Mouse (Mus musculus): Measurements from ENCODE around the gene Ly6g. TPM values are rescaled to one million over a fixed set of nuclear protein-coding genes. Genes with fewer than 3 reads are reported as not detected.
"Not testable (repeated sequence)": the region's sequence is repeated elsewhere in the genome, so short reads cannot be mapped to it uniquely, and the experiment has no call there.

Ly6g gene
- not detected for polyA plus RNA-seq (2021)

- no peaks in the 10 kb centered on the region for H3K27me3 ChIP-seq
- ATAC-seq (no peak), DNase-seq (ENCODE audit: low read depth, low spot score) (no peak)
- ChIA-PET POLR2A (no interaction called here), CTCF (no interaction called here)
- no peak for TF ChIP-seq CTCF (IDR thresholded peaks at IDR 0.05)
- in situ Hi-C loops (cut with MboI; ENCODE audit: low pct_unique_long_range_greater_than_20kb) = no loop called here
Measured at GRCm38 (mm10) chr15:75154940-75155339, at the start of gene Ly6g. Gene Ly6g, plus strand, starts transcription at chr15:75155240.

GRCm38 (mm10) chr15:75110424-75110823 lies 44.6 kb upstream of the Ly6g start:
- DNase-seq (ENCODE audit: low read depth, low spot score); H3K27me3 ChIP-seq; POLR2A ChIA-PET; ATAC-seq; CTCF ChIA-PET; in situ Hi-C loops (cut with MboI; ENCODE audit: low pct_unique_long_range_greater_than_20kb): not testable (repeated sequence)

GRCm38 (mm10) chr15:75111861-75112630 lies 43.0 kb upstream of the Ly6g start, which contains the start of gene Ly6c2:
Gene Ly6c2, minus strand, starts transcription at chr15:75111970.
- in situ Hi-C loops (cut with MboI; ENCODE audit: low pct_unique_long_range_greater_than_20kb); DNase-seq (ENCODE audit: low read depth, low spot score); POLR2A ChIA-PET; H3K27me3 ChIP-seq; ATAC-seq; CTCF ChIA-PET: not testable (repeated sequence)

GRCm38 (mm10) chr15:75116525-75116924 lies 38.5 kb upstream of the Ly6g start:
- no peaks in the 10 kb centered on the region for H3K27me3 ChIP-seq
- POLR2A ChIA-PET = no interaction called here
- DNase-seq (ENCODE audit: low read depth, low spot score) = no peak
- in situ Hi-C loops (cut with MboI; ENCODE audit: low pct_unique_long_range_greater_than_20kb) = no loop called here
- ATAC-seq = no peak
- CTCF ChIA-PET = no interaction called here
- TF ChIP-seq CTCF (IDR thresholded peaks at IDR 0.05) = no peak

GRCm38 (mm10) chr15:75117481-75117880 lies 37.6 kb upstream of the Ly6g start:
- CTCF ChIA-PET; ATAC-seq; H3K27me3 ChIP-seq; in situ Hi-C loops (cut with MboI; ENCODE audit: low pct_unique_long_range_greater_than_20kb); DNase-seq (ENCODE audit: low read depth, low spot score); POLR2A ChIA-PET: not testable (repeated sequence)

- CTCF ChIA-PET = interaction anchor here (0.7 to 1.1 kb wide), 2 partner anchors 149 to 154 kb away, joined by 3 read pairs; no protein-coding TSS in a partner anchor
- DNase-seq (ENCODE audit: low read depth, low spot score); in situ Hi-C loops (cut with MboI; ENCODE audit: low pct_unique_long_range_greater_than_20kb); POLR2A ChIA-PET; H3K27me3 ChIP-seq; ATAC-seq: not testable (repeated sequence)
- peak; percentile 66 for TF ChIP-seq CTCF (IDR thresholded peaks at IDR 0.05)
Measured at GRCm38 (mm10) chr15:75118742-75119141, 36.3 kb upstream of the Ly6g start.

- TF ChIP-seq CTCF (IDR thresholded peaks at IDR 0.05) = peak; percentile 69
- no peaks in the 10 kb centered on the region for H3K27me3 ChIP-seq
- ChIA-PET CTCF (no interaction called here), POLR2A (no interaction called here)
- DNase-seq (ENCODE audit: low read depth, low spot score) = no peak
- in situ Hi-C loops (cut with MboI; ENCODE audit: low pct_unique_long_range_greater_than_20kb) = loop anchor here (5.0 kb wide), 1 partner anchor 148 kb away; no protein-coding TSS in a partner anchor
- no peak for ATAC-seq
Measured at GRCm38 (mm10) chr15:75120066-75120465, 35.0 kb upstream of the Ly6g start.

GRCm38 (mm10) chr15:75132346-75132745 lies 22.7 kb upstream of the Ly6g start:
- in situ Hi-C loops (cut with MboI; ENCODE audit: low pct_unique_long_range_greater_than_20kb) = loop anchor here (10.0 kb wide), 1 partner anchor 58 kb away; no protein-coding TSS in a partner anchor
- CTCF ChIA-PET; POLR2A ChIA-PET; ATAC-seq; H3K27me3 ChIP-seq; DNase-seq (ENCODE audit: low read depth, low spot score): not testable (repeated sequence)

- in situ Hi-C loops (cut with MboI; ENCODE audit: low pct_unique_long_range_greater_than_20kb) = loop anchor here (10.0 kb wide), 1 partner anchor 60 kb away; no protein-coding TSS in a partner anchor
- H3K27me3 ChIP-seq; POLR2A ChIA-PET; DNase-seq (ENCODE audit: low read depth, low spot score); CTCF ChIA-PET; ATAC-seq: not testable (repeated sequence)
Measured at GRCm38 (mm10) chr15:75135090-75135783, 19.8 kb upstream of the Ly6g start.

GRCm38 (mm10) chr15:75137739-75138138 lies 17.3 kb upstream of the Ly6g start:
- in situ Hi-C loops (cut with MboI; ENCODE audit: low pct_unique_long_range_greater_than_20kb) = loop anchor here (10.0 kb wide), 1 partner anchor 63 kb away; no protein-coding TSS in a partner anchor
- DNase-seq (ENCODE audit: low read depth, low spot score); CTCF ChIA-PET; POLR2A ChIA-PET; ATAC-seq; H3K27me3 ChIP-seq: not testable (repeated sequence)

GRCm38 (mm10) chr15:75141812-75142360 lies 13.2 kb upstream of the Ly6g start:
- TF ChIP-seq CTCF (IDR thresholded peaks at IDR 0.05) = peak; percentile 47
- in situ Hi-C loops (cut with MboI; ENCODE audit: low pct_unique_long_range_greater_than_20kb); POLR2A ChIA-PET; H3K27me3 ChIP-seq; DNase-seq (ENCODE audit: low read depth, low spot score); ATAC-seq: not testable (repeated sequence)
- CTCF ChIA-PET = interaction anchor here (1.1 kb wide), 1 partner anchor 10 kb away, joined by 4 read pairs; no protein-coding TSS in a partner anchor
